Mouse (Mus musculus) layer of hippocampus, postnatal 25 days (tissue): ENCODE measurements at regions not wholly inside any gene's neighbourhood (a gene's known extent, or its start where the extent isn't known, plus 50 kb on each side); places are given as distances from the start of the nearest gene placed in this dataset.
A peak's percentile ranks its signal among the peaks of the same experiment; 100 is the strongest.

Source experiments
- DNase-seq, 2 experiments: peaks; one replicate each; pipeline ENCODE4 v3.0.0; 2022; ENCODE audit warnings: mixed read lengths in 2 of 2, low spot score in 1 of 2; ENCODE audit errors: extremely low spot score in 1 of 2

GRCm38 (mm10) chr14:24618226-24619038 is 131.5 kb downstream of the Rps24 start:
- DNase-seq: peak in 1 of 2 experiments; percentile 19

DNA sequence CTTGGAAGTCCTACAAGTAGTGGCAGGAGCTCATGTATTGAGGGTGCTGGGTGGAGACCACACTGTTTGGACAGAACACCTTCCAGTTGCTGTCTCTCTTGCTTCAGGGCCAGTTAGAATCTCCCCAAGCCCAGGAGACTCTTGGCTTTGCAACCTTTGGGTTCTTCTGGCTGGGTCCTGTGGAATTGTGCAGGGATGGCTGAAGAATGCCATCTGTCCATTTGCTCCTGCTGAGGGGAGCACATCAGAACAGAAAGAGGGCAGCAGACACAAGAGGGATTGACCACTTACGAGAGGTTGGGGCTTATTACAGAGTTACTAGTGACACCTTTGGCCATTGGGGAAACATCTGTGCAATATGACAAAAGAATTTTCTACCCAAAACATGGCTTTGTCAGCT is 145.1 kb downstream of the Rps24 start:
- no peak for DNase-seq

DNA sequence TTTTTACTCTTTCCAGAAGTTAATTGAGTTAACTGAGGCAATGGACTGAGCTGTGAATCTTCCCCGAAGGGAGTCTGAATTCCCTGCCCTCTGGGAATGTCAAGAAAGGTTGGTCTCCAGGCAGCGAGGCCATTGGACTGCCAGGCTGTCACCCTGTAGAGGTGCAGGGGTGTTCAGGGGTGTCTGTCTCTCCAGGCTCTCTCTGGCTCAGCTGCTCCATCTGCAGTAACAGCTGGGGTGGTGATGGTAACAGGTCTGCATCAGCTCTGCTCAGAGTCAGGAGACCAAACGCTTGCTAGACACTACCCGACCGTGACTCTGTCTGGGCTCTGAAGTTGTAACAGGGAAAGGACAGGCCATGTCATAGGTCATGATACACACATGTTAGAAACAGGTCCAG is 154.9 kb downstream of the Rps24 start:
- no peak for DNase-seq

DNA sequence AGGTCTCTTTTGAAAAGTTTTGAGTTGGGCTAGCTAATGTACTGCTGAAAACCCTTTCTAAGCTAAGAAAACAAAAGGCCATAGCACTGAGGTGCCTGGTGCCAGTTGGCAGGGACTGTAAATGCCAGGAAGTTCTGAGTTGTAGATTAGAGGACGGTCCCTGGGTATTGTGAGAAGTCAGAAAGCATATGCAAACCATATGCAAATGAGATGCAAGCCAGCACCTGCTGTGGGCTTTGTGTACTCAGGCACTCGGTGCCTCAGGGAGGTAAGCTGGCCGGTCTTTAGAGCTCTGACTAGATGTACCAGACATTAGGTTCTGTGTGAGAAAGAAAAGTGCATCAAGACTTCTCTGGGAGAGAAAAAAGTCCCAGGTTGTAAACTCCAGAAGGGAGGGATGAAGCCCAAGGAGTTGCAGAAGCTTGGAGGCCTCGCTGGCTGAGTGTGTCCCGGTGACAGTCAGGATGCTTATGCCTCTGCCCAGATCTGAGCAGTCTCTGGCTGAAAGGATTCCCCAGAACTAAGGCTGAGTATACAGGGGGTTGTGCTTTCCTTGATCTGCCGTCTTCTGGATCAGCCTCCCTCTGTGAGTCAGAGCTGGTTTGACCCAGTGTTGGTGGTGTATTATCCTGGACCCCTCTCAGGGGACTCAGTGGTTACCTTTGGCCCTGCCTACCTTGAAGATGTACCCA is 157.3 kb downstream of the Rps24 start:
- DNase-seq: no peak

- peak in 1 of 2 experiments; percentile 54 for DNase-seq
Measured at GRCm38 (mm10) chr14:24646239-24646848, 159.4 kb downstream of the Rps24 start.

DNA sequence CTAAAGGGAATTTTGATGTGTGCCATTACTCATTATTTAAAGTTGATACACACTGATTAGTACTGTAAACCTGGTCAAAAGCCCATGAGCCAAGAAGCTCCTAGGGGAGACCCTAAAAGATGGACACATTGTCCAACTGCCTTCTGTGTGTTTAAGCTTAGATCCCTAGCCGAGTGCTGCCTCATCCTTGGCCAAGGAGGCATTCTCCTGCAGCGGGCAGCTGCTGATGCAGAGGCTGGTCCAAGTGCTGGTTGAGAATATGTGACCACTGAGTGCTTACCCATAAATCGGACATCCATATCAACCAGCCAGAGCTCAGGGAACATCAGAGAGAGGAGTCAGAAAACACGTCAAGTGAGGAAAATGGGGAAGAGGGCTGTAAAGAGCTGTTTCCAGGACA is 160.8 kb downstream of the Rps24 start:
- no peak for DNase-seq

- no peak for DNase-seq
Measured at GRCm38 (mm10) chr14:24650195-24650901, 163.4 kb downstream of the Rps24 start.

GRCm38 (mm10) chr14:24650902-24651270 is 164.0 kb downstream of the Rps24 start:
- DNase-seq: no peak

- DNase-seq: no peak
Measured at GRCm38 (mm10) chr14:24652591-24652990, 165.7 kb downstream of the Rps24 start.

GRCm38 (mm10) chr14:24655580-24655979 is 168.7 kb downstream of the Rps24 start:
- no peak for DNase-seq

DNA sequence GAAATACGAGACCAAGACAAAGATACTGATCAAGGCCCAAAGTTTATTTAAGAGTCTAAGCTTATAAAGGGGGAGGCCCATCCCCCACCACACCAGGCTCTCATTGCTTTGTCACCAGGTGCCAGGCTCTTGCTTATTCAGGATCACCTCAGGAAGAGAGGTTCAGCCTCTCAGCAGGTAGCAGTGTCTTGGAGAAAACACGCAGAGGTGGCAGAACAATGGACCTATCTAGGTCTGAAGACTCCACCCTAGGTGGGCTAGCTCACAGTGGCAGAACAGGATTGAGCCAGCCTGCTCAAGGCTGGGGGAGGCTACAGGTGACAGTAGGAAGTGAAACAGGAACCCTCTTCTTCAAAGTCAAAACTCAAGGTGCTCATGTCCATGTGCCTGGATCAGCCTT is 174.9 kb downstream of the Rps24 start:
- no peak for DNase-seq

GRCm38 (mm10) chr14:24665210-24665609 is 178.3 kb downstream of the Rps24 start:
- DNase-seq: no peak
